20 mouse cellular contexts compared by ENCODE assay signal in genomic region chr1:36012081-36012765, GRCm38 (mm10).
"Had no signal": no experiment of that assay in that cellular context is flagged by ENCODE, and none has a peak within 500 bp of the region (broad histone marks: within the 10 kb centered on the region; RNA-seq: fewer than 3 reads in every experiment).

No protein-coding gene starts in this region.

- H3K27me3 ChIP-seq: intestine, embryonic 15.5 days; limb, embryonic 13.5 days; liver, embryonic 12.5 days; liver, embryonic 15.5 days; neural tube, embryonic 12.5 days; neural tube, embryonic 15.5 days; stomach, embryonic 15.5 days had no signal

- ATAC-seq: intestine, embryonic 15.5 days; liver, embryonic 12.5 days had no signal

- DNase-seq: kidney, adult 11 months; kidney, adult 9 months; layer of hippocampus, adult 9-11 months; liver; midbrain, embryonic 14.5 days; right cerebral cortex, adult 18-20 months; right cerebral cortex, postnatal 14 days; right cerebral cortex, postnatal 4 days; thymus, postnatal 25 days had no signal

- H3K9ac ChIP-seq: intestine, embryonic 15.5 days; limb, embryonic 13.5 days; liver, embryonic 12.5 days; liver, embryonic 15.5 days; neural tube, embryonic 12.5 days; neural tube, embryonic 15.5 days; stomach, embryonic 15.5 days had no signal

- H3K4me1 ChIP-seq: liver, embryonic 12.5 days; liver, embryonic 15.5 days; neural tube, embryonic 15.5 days had no signal

- H3K9me3 ChIP-seq: intestine, embryonic 15.5 days; limb, embryonic 10.5 days; limb, embryonic 13.5 days; liver, embryonic 12.5 days; liver, embryonic 15.5 days; midbrain, embryonic 10.5 days; neural tube, embryonic 12.5 days; neural tube, embryonic 15.5 days; stomach, embryonic 15.5 days had no signal

- H3K4me3 ChIP-seq: intestine, embryonic 15.5 days; layer of hippocampus, adult 2 months; limb, embryonic 10.5 days; limb, embryonic 13.5 days; liver, embryonic 12.5 days; liver, embryonic 15.5 days; megakaryocyte, embryonic 14.5 days; midbrain, embryonic 10.5 days; neural tube, embryonic 12.5 days; neural tube, embryonic 15.5 days; stomach, embryonic 15.5 days had no signal

- H3K27ac ChIP-seq: intestine, embryonic 15.5 days; layer of hippocampus, adult 2 months; limb, embryonic 10.5 days; limb, embryonic 13.5 days; liver, embryonic 12.5 days; liver, embryonic 15.5 days; midbrain, embryonic 10.5 days; neural tube, embryonic 12.5 days; neural tube, embryonic 15.5 days; stomach, embryonic 15.5 days had no signal

- H3K36me3 ChIP-seq: intestine, embryonic 15.5 days; limb, embryonic 10.5 days; limb, embryonic 13.5 days; liver, embryonic 12.5 days; liver, embryonic 15.5 days; midbrain, embryonic 10.5 days; neural tube, embryonic 12.5 days; neural tube, embryonic 15.5 days; stomach, embryonic 15.5 days had no signal

- H3K4me2 ChIP-seq: intestine, embryonic 15.5 days; limb, embryonic 13.5 days; liver, embryonic 12.5 days; liver, embryonic 15.5 days; neural tube, embryonic 12.5 days; neural tube, embryonic 15.5 days; stomach, embryonic 15.5 days had no signal
